12 mouse cellular contexts compared by ENCODE assay signal in the genomic region with DNA sequence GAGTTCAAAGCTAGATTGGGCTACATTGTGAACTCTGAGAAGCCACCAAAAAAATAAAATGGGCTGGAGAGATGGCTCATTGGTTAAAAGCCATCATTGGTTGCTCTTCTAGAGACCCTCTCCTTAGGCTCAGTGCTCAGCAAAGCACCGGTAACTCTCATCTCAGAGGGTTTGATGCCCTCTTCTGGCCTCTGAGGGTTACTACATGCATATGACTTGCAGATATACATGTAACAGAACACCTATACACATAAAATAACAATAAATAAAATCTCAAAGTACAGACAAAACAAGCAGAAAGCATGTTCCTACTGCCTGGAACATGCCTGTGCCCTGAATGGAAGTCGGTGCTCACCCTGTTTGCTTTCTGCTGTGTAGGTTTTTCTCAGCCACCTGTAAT. TPM values are rescaled to one million over a fixed set of nuclear protein-coding genes. Genes with fewer than 3 reads are reported as not detected.
DNase-seq lines count a peak whose midpoint lies in the region; ATAC-seq and TF ChIP-seq lines count a peak whose summit lies in the region.
"Had no signal": no experiment of that assay in that cellular context is flagged by ENCODE, and none has a peak within 500 bp of the region (broad histone marks: within the 10 kb centered on the region; RNA-seq: fewer than 3 reads in every experiment).

No protein-coding gene starts in this region.

- H3K4me1 ChIP-seq in forebrain, postnatal 0 days (ENCODE audit: insufficient read depth) = no peaks in the 10 kb centered on the region
- H3K4me1 ChIP-seq in forebrain, embryonic 10.5 days = no peaks in the 10 kb centered on the region
- no peaks in the 10 kb centered on the region for H3K4me1 ChIP-seq in midbrain, embryonic 14.5 days (ENCODE audit: control insufficient read depth, insufficient read depth, low read length)
- no peaks in the 10 kb centered on the region for H3K4me1 ChIP-seq in midbrain, embryonic 13.5 days (replicated peaks)
- H3K4me1 ChIP-seq: hindbrain, embryonic 10.5 days had no signal

- DNase-seq in forebrain, postnatal 0 days = peak; percentile 16
- no peak for DNase-seq in forebrain, embryonic 10.5 days (ENCODE audit: extremely low spot score, low spot score)
- peak; percentile 43 for DNase-seq in midbrain, embryonic 14.5 days
- peak; percentile 32 for DNase-seq in thymus, postnatal 14 days
- no peak for DNase-seq in gastrocnemius, postnatal 36 days
- DNase-seq: cerebellum, adult 11 months; spleen, adult 18-20 months had no signal

- H3K4me3 ChIP-seq in forebrain, postnatal 0 days (ENCODE audit: low read depth, low read length) = no peak overlapping the region
- no peak overlapping the region for H3K4me3 ChIP-seq in forebrain, embryonic 10.5 days
- H3K4me3 ChIP-seq in midbrain, embryonic 14.5 days (replicated peaks; ENCODE audit: low read depth, low read length) = no peak overlapping the region
- H3K4me3 ChIP-seq in midbrain, embryonic 13.5 days (replicated peaks) = no peak overlapping the region
- H3K4me3 ChIP-seq: hindbrain, embryonic 10.5 days had no signal

- TF ChIP-seq CTCF in forebrain, postnatal 0 days (IDR thresholded peaks at IDR 0.05; ENCODE audit: low read depth) = no peak

- peaks cover 57% of the 10 kb centered on the region for H3K36me3 ChIP-seq in forebrain, postnatal 0 days (ENCODE audit: insufficient read depth)
- H3K36me3 ChIP-seq in forebrain, embryonic 10.5 days (replicated peaks) = peaks cover 94% of the 10 kb centered on the region
- peaks cover 75% of the 10 kb centered on the region for H3K36me3 ChIP-seq in midbrain, embryonic 14.5 days (ENCODE audit: control insufficient read depth, insufficient read depth, low read length)
- H3K36me3 ChIP-seq in midbrain, embryonic 13.5 days = peaks cover 82% of the 10 kb centered on the region

- no peak for ATAC-seq in forebrain, postnatal 0 days
- ATAC-seq in midbrain, embryonic 14.5 days (ENCODE audit: low FRiP score, low TSS enrichment) = no peak
- ATAC-seq in midbrain, embryonic 13.5 days = no peak
- peak; percentile 69; the same call in 1 of the 2 replicates for ATAC-seq in erythroblast, adult 5-6 weeks (replicated peaks; ENCODE audit: low FRiP score, poor library complexity, severe bottlenecking)
- no peak for ATAC-seq in monocyte, adult 5-6 weeks (replicated peaks; ENCODE audit: insufficient number of reproducible peaks, low FRiP score, low TSS enrichment, poor library complexity, severe bottlenecking)
- ATAC-seq: forebrain, embryonic 16.5 days had no signal

- H3K4me2 ChIP-seq in forebrain, postnatal 0 days (ENCODE audit: low read depth) = no peak overlapping the region
- no peak overlapping the region for H3K4me2 ChIP-seq in midbrain, embryonic 14.5 days (ENCODE audit: low read length)
- H3K4me2 ChIP-seq in midbrain, embryonic 13.5 days (replicated peaks) = no peak overlapping the region

- no peaks in the 10 kb centered on the region for H3K27me3 ChIP-seq in forebrain, postnatal 0 days (ENCODE audit: insufficient read depth, low read length)
- no peaks in the 10 kb centered on the region for H3K27me3 ChIP-seq in forebrain, embryonic 10.5 days (ENCODE audit: poor library complexity, severe bottlenecking)
- H3K27me3 ChIP-seq in midbrain, embryonic 14.5 days (ENCODE audit: control insufficient read depth, insufficient read depth, low read length) = no peaks in the 10 kb centered on the region
- H3K27me3 ChIP-seq in midbrain, embryonic 13.5 days = no peaks in the 10 kb centered on the region

- no peaks in the 10 kb centered on the region; the same call in 1 of the 2 replicates for H3K9me3 ChIP-seq in forebrain, postnatal 0 days (ENCODE audit: low read length)
- peaks cover 4% of the 10 kb centered on the region; the same call in 1 of the 2 replicates for H3K9me3 ChIP-seq in forebrain, embryonic 10.5 days
- no peaks in the 10 kb centered on the region for H3K9me3 ChIP-seq in midbrain, embryonic 14.5 days (ENCODE audit: control insufficient read depth, low read length)
- H3K9me3 ChIP-seq in midbrain, embryonic 13.5 days = no peaks in the 10 kb centered on the region

- 94% methylated on average over 2 of the region's 2 CpGs for WGBS in forebrain, postnatal 0 days
- 87% methylated on average over 2 of the region's 2 CpGs for WGBS in forebrain, embryonic 10.5 days
- 86% methylated on average over 2 of the region's 2 CpGs for WGBS in midbrain, embryonic 14.5 days
- 87% methylated on average over 2 of the region's 2 CpGs for WGBS in midbrain, embryonic 13.5 days

- no peak overlapping the region for H3K9ac ChIP-seq in forebrain, postnatal 0 days
- no peak overlapping the region for H3K9ac ChIP-seq in midbrain, embryonic 14.5 days (replicated peaks; ENCODE audit: low read length)
- H3K9ac ChIP-seq in midbrain, embryonic 13.5 days (replicated peaks) = no peak overlapping the region

- H3K27ac ChIP-seq in forebrain, postnatal 0 days (ENCODE audit: low read depth, low read length) = no peak overlapping the region
- H3K27ac ChIP-seq in forebrain, embryonic 10.5 days = no peak overlapping the region
- no peak overlapping the region for H3K27ac ChIP-seq in midbrain, embryonic 14.5 days (replicated peaks; ENCODE audit: low read depth, low read length)
- no peak overlapping the region for H3K27ac ChIP-seq in midbrain, embryonic 13.5 days
- H3K27ac ChIP-seq: hindbrain, embryonic 10.5 days had no signal

- intact Hi-C loops in gastrocnemius, postnatal 36 days (cut with DNase I) = loop anchor here (5.0 kb wide), 1 partner anchor 270 kb away; no protein-coding TSS in a partner anchor

RNA-seq across cellular contexts. Expression of a gene that starts 48.7 kb away (rescaled TPM):
- total RNA-seq in forebrain, postnatal 0 days (2014; rRNA removed) = 75.9 and 79.7 TPM in 2 replicates
- 64.1 and 68.8 TPM in 2 replicates for polyA plus RNA-seq in forebrain, postnatal 0 days (2015; fragmentation: Nextera tagmentation; extraction: Ambion mirVana)
- 226 and 242 TPM in 2 replicates for polyA plus RNA-seq in forebrain, embryonic 10.5 days (2016; fragmentation: Nextera tagmentation; extraction: Ambion mirVana)
- polyA plus RNA-seq in midbrain, embryonic 14.5 days (2014; fragmentation: Nextera tagmentation; extraction: Ambion mirVana) = 100 and 128 TPM in 2 replicates
- polyA plus RNA-seq in midbrain, embryonic 13.5 days (2015; fragmentation: Nextera tagmentation; extraction: Ambion mirVana) = 113 and 116 TPM in 2 replicates
- total RNA-seq in erythroblast, adult 5-6 weeks (2015; ENCODE audit: low replicate concordance) = 45.6 and 53.0 TPM in 2 replicates
- 34.1 and 51.6 TPM in 2 replicates for total RNA-seq in erythroblast, adult 5-6 weeks (2017; ENCODE audit: low replicate concordance)
- total RNA-seq in gastrocnemius, postnatal 36 days (2021) = 10 to 100 TPM; 46.2 to 50.9 TPM
- total RNA-seq in monocyte, adult 5-6 weeks (2017) = 70.7 to 108 TPM (median 105 TPM) in 3 replicates

RNA-seq across cellular contexts. Expression of a gene that starts 51.7 kb away (rescaled TPM):
- 18.9 and 29.5 TPM in 2 replicates for total RNA-seq in forebrain, postnatal 0 days (2014; rRNA removed)
- polyA plus RNA-seq in forebrain, postnatal 0 days (2015; fragmentation: Nextera tagmentation; extraction: Ambion mirVana) = 1.9 and 3.0 TPM in 2 replicates
- 4.9 and 5.4 TPM in 2 replicates for polyA plus RNA-seq in forebrain, embryonic 10.5 days (2016; fragmentation: Nextera tagmentation; extraction: Ambion mirVana)
- 4.5 and 6.8 TPM in 2 replicates for polyA plus RNA-seq in midbrain, embryonic 14.5 days (2014; fragmentation: Nextera tagmentation; extraction: Ambion mirVana)
- polyA plus RNA-seq in midbrain, embryonic 13.5 days (2015; fragmentation: Nextera tagmentation; extraction: Ambion mirVana) = 3.2 and 3.4 TPM in 2 replicates
- 6.9 and 9.4 TPM in 2 replicates for total RNA-seq in erythroblast, adult 5-6 weeks (2015; ENCODE audit: low replicate concordance)
- 5.6 and 7.1 TPM in 2 replicates for total RNA-seq in erythroblast, adult 5-6 weeks (2017; ENCODE audit: low replicate concordance)
- total RNA-seq in gastrocnemius, postnatal 36 days (2021) = 10 to 100 TPM; 24.3 to 27.5 TPM
- 17.1 to 25.1 TPM (median 24.6 TPM) in 3 replicates for total RNA-seq in monocyte, adult 5-6 weeks (2017)

Comparison
In these comparisons a context has a peak if more than half of its experiments do, and no peak if none do; other contexts are left out.
1. DNase-seq: peak in forebrain, postnatal 0 days (single experiment), midbrain, embryonic 14.5 days (single experiment) and thymus, postnatal 14 days (single experiment); none in forebrain, embryonic 10.5 days (single experiment) and gastrocnemius, postnatal 36 days (0 of 2).